Mouse (Mus musculus): Measurements from ENCODE around the gene Bcl3.

- TF ChIP-seq EP300 (IDR thresholded peaks at IDR 0.05; ENCODE audit: insufficient read depth, low read depth, low read length) (no peak), CTCF (IDR thresholded peaks at IDR 0.05; ENCODE audit: low read depth, low read length) (no peak)
Measured at GRCm38 (mm10) chr7:19836843-19837242, 14.3 kb upstream of the Bcl3 start.

Data from ES-Bruce4 (cell line).